Mouse (Mus musculus) heart, postnatal 14 days (tissue): ENCODE results near the gene Tnip2. TPM values are rescaled to one million over a fixed set of nuclear protein-coding genes. Genes with fewer than 3 reads are reported as not detected.

Source experiments
- DNase-seq, 2 experiments: peaks; one replicate each; pipeline ENCODE4 v3.0.0; 2021 to 2022
- intact Hi-C: fragments of 180-260 bp; cut with DNase I; formaldehyde crosslinking; loops from one replicate; pipeline ENCODE4 v1.15.1; 2025
- total RNA-seq, 2 experiments: library from RNA; stranded (reverse); gene quantifications; 2 replicates each; pipeline ENCODE4 v1.2.3; 2021

The Tnip2 gene
- total RNA-seq, 2 experiments from 2014 or later, result 6.4 to 8.3 TPM

- intact Hi-C loops, result loop anchor here (5.0 kb wide), 1 partner anchor 46 kb away; the partner anchor contains the start of gene Add1
- DNase-seq, result peak; percentile 95 to 98
Observed at GRCm38 (mm10) chr5:34525663-34526476, 12.1 kb upstream of the Tnip2 start, which contains the start of gene Sh3bp2. Gene Sh3bp2, plus strand, starts transcription at chr5:34525838.

- intact Hi-C loops, result no loop called here
- no peak for DNase-seq
Observed at GRCm38 (mm10) chr5:34524511-34524910, 10.7 kb upstream of the Tnip2 start.

- DNase-seq, result no peak
- intact Hi-C loops, result no loop called here
Observed at GRCm38 (mm10) chr5:34523958-34524485, 10.2 kb upstream of the Tnip2 start.

GRCm38 (mm10) chr5:34521337-34521736 lies 7.5 kb upstream of the Tnip2 start:
- no peak for DNase-seq
- intact Hi-C loops, result no loop called here

- intact Hi-C loops, result no loop called here
- DNase-seq, result no peak
Observed at GRCm38 (mm10) chr5:34520458-34521209, 6.8 kb upstream of the Tnip2 start.

GRCm38 (mm10) chr5:34519389-34519910 lies 5.7 kb upstream of the Tnip2 start:
- intact Hi-C loops, result no loop called here
- DNase-seq, result no peak

GRCm38 (mm10) chr5:34517913-34518312 lies 4.1 kb upstream of the Tnip2 start:
- peak; percentile 85 to 87 for DNase-seq
- intact Hi-C loops, result loop anchor here (2.0 kb wide), 1 partner anchor 127 kb away; no protein-coding TSS in a partner anchor

- no peak for DNase-seq
- intact Hi-C loops, result loop anchor here (2.0 kb wide), 1 partner anchor 122 kb away; the partner anchor contains the start of gene Mfsd10
Observed at GRCm38 (mm10) chr5:34515096-34515495, 1.3 kb upstream of the Tnip2 start.

GRCm38 (mm10) chr5:34514218-34514566 lies 401 bp upstream of the Tnip2 start:
- intact Hi-C loops, result loop anchor here (2.0 kb wide), 1 partner anchor 123 kb away; the partner anchor contains the start of gene Mfsd10
- DNase-seq, result no peak

- intact Hi-C loops, result no loop called here
Observed at GRCm38 (mm10) chr5:34512486-34512885, 1.3 kb downstream of the Tnip2 start.

GRCm38 (mm10) chr5:34502821-34503220 lies 11.0 kb downstream of the Tnip2 start:
- intact Hi-C loops, result no loop called here
- DNase-seq, result no peak

More at GRCm38 (mm10) chr5:34512486-34512885, 1.3 kb downstream of the Tnip2 start:
- DNase-seq, result no peak

- no peak for DNase-seq
- intact Hi-C loops, result no loop called here
Observed at GRCm38 (mm10) chr5:34502411-34502810, 11.4 kb downstream of the Tnip2 start.

- intact Hi-C loops, result no loop called here
- no peak for DNase-seq
Observed at GRCm38 (mm10) chr5:34501588-34501987, 12.2 kb downstream of the Tnip2 start.

- intact Hi-C loops, result no loop called here
- no peak for DNase-seq
Observed at GRCm38 (mm10) chr5:34500886-34501285, 12.9 kb downstream of the Tnip2 start.

- DNase-seq, result no peak
- intact Hi-C loops, result loop anchor here (5.0 kb wide), 1 partner anchor 1254 kb away; no protein-coding TSS in a partner anchor
Observed at GRCm38 (mm10) chr5:34496745-34497144, 17.0 kb downstream of the Tnip2 start.

- intact Hi-C loops, result no loop called here
Observed at GRCm38 (mm10) chr5:34489418-34489787, 24.4 kb downstream of the Tnip2 start.

GRCm38 (mm10) chr5:34488741-34489417 lies 24.9 kb downstream of the Tnip2 start:
- intact Hi-C loops, result no loop called here
- DNase-seq, result no peak

More at GRCm38 (mm10) chr5:34489418-34489787, 24.4 kb downstream of the Tnip2 start:
- no peak for DNase-seq

GRCm38 (mm10) chr5:34487320-34488090 lies 26.3 kb downstream of the Tnip2 start:
- DNase-seq, result peak; percentile 52 to 57

GRCm38 (mm10) chr5:34485731-34486130 lies 28.1 kb downstream of the Tnip2 start:
- intact Hi-C loops, result no loop called here
- DNase-seq, result no peak

More at GRCm38 (mm10) chr5:34487320-34488090, 26.3 kb downstream of the Tnip2 start:
- intact Hi-C loops, result no loop called here
